Mouse (Mus musculus) hindlimb bud, embryonic 11.5 days (tissue): Measurements from ENCODE around the gene Cic.
A peak's percentile ranks its signal among the peaks of the same experiment; 100 is the strongest.

Experiments
- DNase-seq: peaks from one replicate; pipeline ENCODE4 v3.0.0-alpha.2; 2012; ENCODE audit warnings: low read depth, low spot score; ENCODE audit errors: extremely low spot score

Cic gene

DNA sequence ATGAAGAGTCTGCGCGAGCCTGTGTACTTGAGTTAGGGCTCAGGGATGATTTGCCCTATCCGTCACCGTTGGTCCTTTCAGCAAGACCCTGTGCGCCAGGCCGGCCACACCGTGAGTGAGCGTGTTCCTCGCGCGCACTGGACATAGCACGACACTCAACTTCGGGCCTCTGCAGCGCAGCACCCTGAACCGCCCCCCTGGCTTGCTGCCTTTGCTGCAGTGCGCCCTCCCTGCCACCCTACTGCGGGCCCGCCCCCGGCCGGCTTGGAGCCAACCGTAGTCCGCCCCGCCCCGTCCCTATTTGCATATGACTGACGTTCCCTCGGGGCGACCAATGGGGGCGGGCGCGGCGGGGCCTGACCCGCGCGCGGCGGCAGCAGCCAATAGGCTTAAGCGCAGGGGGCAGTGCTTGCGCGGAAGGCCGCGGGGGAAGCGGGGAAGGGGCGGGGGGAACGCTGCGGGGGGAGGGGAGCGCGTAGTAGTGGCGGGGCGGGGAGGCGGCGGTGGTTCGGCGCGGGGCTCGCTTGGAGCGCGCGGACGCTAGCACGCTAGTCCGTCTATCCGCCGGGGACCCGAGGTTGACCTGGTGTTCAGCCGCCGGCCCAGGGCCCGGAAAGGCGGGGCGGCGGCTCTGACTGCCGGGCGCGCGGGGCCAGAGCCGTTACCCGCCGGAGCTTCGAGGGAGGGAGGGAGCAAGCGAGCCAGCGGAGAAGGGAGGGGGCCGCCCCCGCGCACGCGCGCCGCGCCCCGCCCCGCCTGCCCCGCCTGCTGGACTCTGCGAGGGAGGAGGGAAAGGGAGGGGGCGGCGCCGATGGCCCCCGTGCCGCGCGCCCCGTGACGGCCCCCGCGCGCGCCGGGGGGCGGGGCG lies 14.5 kb downstream of the Cic start:
- DNase-seq = no peak

DNA sequence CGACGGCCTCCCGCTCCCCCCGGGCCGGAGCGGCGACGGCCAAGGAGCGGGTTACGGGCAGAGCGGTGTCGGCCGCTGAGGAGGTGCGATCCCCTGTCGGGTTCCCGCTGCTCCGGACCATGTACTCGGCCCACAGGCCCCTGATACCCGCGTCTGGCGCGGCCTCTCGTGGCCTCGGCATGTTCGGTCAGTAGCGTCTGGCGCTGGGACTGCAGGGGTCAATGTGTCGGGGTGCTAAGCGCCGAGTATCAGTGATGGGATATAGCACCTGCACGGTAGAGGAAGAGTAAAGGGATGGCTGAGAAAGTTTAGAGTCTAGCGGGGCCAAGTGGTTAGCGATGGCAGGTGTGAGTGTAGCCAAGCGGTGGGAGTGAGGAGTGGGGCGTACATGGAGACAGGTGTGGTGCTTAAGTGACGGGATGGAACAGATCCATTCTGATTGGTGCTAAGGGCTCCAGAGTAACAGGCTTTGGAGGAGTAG lies 15.3 kb downstream of the Cic start:
- DNase-seq = no peak

DNA sequence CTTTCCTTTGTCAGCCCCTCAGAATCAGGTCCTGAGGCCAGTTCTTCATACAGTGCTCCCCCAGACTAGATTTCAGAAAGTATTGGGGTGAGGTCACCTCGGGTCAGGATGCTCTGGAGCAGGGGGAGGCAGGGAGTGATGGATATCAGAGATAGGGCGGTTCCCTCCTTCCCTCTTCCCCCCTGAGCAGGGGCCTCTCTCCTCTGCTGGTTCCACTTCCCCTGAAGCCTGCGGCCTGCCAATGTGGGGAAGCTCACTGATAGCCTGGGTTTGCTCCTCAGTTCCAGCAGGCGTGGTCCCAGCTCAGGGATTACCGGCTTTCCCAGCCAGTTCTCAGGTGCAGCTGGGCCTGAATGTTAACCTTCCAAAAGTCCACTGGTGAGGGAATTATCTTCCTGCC lies 16.1 kb downstream of the Cic start:
- no peak for DNase-seq

DNA sequence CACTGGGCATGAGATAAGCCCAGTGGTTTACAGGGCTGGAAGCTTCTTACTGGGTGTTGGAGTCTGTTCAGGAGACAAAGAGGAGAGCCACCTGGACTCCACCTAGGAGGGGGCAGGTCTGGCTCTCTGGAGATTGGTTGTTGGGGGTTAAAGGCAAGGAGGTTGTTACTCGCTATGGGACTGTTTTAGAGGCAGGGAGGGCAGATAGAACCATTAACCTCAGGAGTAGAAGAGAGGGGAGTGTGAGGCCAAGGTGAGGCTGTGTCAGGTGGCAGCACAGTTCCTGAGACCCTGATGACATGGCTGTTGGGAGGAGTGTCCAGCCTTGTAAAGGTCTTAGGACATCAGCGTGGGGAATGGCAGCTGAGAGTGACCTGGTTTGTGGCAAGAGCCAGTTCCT lies 16.7 kb downstream of the Cic start:
- DNase-seq = no peak

DNA sequence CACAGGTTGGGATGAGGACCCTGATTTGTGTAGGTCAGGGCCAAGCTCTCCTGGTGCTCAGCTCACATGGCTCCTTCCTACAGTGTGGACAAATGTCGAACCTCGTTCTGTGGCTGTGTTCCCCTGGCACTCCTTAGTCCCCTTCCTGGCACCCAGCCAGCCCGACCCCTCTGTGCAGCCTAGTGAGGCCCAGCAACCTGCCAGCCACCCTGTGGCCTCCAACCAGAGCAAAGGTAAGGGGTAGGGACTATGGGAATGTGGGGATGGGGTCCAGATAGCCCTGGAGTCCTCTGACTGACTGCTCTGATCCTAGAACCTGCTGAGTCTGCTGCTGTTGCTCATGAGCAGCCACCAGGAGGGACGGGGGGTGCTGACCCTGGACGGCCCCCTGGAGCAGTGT lies 17.3 kb downstream of the Cic start:
- no peak for DNase-seq

- no peak for DNase-seq
These were observed 18.2 kb downstream of the Cic start for GRCm38 (mm10) chr7:25285511-25286238.

- no peak for DNase-seq
These were observed 19.5 kb downstream of the Cic start for GRCm38 (mm10) chr7:25286989-25287388.

GRCm38 (mm10) chr7:25288011-25288410 lies 20.5 kb downstream of the Cic start:
- no peak for DNase-seq

DNA sequence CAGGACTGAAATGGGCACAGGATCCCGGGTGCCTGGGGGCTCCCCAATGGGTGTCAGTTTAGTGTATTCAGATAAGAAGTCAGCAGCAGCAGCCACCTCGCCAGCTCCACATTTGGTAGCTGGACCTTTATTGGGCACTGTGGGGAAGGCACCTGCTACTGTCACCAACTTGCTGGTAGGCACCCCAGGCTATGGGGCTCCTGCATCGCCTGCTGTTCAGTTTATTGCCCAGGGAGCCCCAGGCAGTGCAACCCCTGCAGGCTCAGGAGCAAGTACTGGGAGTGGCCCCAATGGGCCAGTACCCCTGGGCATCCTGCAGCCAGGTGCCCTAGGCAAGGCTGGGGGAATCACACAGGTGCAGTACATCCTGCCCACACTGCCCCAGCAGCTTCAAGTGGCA lies 21.2 kb downstream of the Cic start:
- no peak for DNase-seq

DNA sequence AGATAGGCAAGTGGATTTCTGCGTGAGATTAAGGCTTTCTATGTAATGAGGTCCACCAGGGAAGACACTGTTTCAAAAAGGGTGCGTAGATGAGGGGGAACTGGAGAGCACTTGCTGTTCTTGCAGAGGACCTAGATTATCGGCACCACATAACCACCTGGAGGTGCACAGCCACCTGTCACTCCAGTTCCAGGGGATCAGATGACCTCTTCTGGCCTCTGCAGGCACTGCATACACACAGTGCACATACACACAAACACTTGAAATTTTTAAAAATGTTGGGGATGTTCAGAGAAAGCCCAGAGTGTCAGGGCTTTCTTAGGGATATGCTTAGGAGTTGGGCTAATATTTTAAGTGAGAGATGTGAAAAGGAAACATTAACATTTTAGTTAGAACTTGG lies 22.4 kb downstream of the Cic start:
- DNase-seq = no peak

- no peak for DNase-seq
These were observed 23.0 kb downstream of the Cic start for GRCm38 (mm10) chr7:25290463-25290862.

DNA sequence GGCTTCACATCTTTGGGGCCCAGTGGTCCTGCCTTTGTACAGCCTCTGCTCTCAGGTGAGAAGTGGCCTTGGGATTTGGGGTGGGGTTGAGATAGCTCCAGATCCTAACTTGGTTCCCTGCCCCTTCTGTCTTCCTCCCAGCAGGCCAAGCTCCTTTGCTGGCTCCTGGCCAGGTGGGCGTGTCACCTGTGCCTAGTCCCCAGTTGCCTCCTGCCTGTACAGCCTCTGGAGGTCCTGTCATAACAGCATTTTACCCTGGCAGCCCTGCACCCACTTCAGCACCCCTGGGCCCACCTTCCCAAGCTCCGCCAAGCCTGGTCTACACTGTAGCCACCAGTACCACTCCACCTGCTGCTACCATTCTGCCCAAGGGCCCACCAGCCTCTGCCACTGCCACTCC lies 23.4 kb downstream of the Cic start:
- DNase-seq = no peak

DNA sequence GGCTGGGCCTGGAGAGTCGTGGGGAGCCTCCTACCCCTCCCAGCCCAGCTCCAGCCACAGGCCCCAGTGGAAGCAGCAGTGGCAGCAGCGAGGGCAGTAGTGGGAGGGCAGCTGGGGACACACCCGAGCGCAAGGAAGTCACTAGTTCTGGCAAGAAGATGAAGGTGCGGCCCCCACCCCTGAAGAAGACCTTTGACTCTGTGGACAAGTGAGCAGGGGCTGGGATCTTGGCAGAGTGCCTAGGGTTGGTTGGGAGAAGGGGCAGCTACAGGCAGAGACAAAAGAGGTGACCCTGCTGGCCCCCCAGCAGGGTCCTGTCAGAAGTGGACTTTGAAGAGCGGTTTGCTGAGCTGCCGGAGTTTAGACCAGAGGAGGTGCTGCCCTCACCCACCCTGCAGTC lies 24.6 kb downstream of the Cic start:
- DNase-seq = no peak

DNA sequence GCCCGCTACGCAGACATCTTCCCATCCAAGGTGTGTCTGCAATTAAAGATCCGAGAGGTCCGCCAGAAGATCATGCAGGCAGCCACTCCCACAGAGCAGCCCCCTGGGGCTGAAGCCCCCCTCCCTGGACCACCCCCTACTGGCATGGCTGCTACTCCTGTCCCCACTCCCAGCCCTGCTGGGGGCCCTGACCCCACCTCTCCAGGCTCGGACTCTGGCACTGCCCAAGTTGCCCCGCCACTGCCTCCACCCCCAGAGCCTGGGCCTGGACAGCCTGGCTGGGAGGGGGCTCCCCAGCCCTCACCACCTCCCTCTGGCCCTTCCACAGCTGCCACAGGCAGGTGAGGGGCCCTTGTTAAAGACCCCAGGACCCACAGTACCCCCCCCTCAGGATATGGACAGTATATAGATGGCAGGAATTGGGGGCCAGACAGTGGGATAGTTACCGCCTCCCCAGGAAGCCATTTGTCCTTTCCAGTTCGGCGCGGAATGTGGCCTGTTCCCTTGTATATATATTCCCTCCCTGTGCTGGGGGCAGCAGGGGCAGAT lies 25.8 kb downstream of the Cic start:
- no peak for DNase-seq

GRCm38 (mm10) chr7:25294495-25294894 lies 27.0 kb downstream of the Cic start:
- no peak for DNase-seq

DNA sequence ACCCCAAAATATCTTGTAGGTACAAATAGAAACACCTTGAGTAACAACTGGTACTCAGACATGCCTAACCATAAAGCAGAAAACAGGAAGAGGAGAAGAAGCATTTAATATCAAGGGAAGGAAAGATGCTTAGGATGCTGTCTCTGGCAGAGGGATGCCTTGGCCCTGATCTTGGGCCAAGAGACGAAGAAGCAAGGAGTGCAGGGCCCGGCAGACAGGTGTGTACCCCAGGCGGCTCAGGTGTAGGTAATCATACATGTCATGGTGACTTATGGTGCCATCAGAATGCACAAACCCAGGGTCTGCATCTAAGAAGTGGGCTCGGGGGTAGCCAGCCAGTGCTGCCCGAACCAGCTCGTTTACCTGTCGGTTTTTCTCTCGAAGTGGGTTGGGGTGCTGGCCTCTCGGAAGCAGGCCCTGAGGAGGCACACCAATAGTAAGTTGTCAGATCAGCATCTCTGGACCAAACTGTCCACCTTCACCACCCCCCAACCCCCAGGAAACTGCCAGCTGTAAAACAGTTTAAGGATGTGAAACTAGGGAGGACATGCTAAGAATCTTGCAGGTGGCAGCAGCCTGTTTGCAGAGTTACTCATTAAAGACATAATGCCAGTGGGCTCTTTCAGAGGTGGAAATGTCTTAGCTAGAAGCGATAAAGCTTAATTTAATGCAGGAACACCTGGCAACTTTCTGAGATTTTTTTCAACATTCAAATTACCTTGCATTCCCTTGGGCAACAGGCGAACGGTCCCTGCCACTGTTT lies 27.6 kb downstream of the Cic start:
- no peak for DNase-seq

GRCm38 (mm10) chr7:25296945-25297453 lies 29.5 kb downstream of the Cic start:
- no peak for DNase-seq

DNA sequence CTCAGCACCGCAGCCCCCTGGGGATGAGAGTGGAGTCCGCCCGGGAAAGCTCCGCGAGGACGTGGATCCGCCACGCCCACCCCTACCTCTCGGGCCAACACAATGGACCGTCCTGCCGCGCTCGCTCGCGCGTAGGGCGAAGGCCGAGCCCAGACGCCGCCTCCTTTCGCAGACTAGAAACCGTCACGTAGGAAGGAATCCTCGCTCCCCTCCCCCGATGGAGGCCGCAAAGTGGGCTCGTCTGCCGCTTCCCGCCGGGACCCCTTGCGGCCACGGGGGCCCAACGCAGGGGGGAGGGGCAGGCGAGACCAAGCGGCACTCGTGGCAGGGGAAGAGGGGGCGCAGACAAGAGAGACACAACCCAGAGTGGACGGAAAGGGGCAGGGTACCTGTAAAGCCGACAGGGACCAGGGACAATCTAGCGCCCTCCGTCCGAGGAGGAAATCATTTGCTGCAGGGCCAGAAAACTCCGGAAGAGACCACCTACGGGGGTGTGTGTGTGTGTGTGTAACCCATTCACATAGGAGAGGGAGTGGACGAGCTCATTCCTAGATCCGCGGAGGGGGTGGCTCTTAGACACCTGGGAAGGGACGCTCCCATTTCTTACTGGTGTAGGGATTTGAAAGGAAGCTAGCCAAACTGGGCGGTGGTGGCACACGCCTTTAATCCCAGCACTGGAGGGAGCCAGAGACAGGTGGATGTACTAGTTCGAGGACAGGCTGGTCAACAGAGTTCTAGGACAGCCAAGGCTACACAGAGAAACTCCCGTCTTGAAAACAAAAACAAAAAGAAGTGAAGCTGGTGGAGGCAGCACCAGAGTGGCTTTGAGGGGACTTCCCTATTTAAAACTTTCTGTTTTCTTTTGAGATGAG lies 30.2 kb downstream of the Cic start, which contains the start of gene Pafah1b3:
Pafah1b3 (minus strand) TSS at position 533 of the 872 bp plus-strand sequence.
- DNase-seq = peak; percentile 89

DNA sequence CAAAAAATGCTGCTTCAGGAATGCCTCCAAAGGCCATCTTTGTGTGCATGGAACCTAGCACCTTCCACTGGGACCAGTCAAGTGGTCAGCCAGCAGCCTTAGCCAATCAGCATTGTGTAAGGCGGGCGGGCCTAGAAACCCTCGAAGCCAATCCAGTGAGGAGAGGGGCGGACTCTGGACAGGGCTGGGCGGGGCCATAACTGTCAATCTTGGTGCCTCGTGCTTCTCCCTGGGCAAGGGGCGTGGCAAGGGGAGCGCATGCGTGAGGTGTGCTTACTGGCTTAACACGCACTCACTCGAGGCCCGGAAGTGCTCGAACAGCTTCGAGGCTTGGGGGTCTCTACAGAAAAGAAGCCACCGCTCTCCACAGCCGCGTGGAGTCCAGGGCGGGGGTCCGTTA lies 33.6 kb downstream of the Cic start, which contains the start of gene Prr19:
Prr19 (plus strand) TSS at position 349 of the 400 bp plus-strand sequence.
- no peak for DNase-seq
